Mouse (Mus musculus) lung, embryonic 14.5 days (tissue): ENCODE measurements around the gene Gm20388. TPM values are rescaled to one million over a fixed set of nuclear protein-coding genes. Genes with fewer than 3 reads are reported as not detected.
A peak's percentile ranks its signal among the peaks of the same experiment; 100 is the strongest.
"Not testable (repeated sequence)": the region's sequence is repeated elsewhere in the genome, so short reads cannot be mapped to it uniquely, and the experiment has no call there.

Experiments
- ATAC-seq: fragments of 200-750 bp; cut with Nextera tagmentation; 2 replicates; pipeline ENCODE4 v1.8.0; 2017; ENCODE audit warnings: mild to moderate bottlenecking, moderate TSS enrichment, moderate library complexity; ENCODE audit not compliant: insufficient read depth
- DNase-seq: peaks from one replicate; pipeline ENCODE4 v3.0.0-alpha.2; 2015
- H3K27ac ChIP-seq: fragments of 300-500 bp; sonication (generic); 2 replicates; pipeline ENCODE4 v1.5.1; 2014; ENCODE audit warnings: low read depth, mild to moderate bottlenecking, moderate library complexity
- H3K27me3 ChIP-seq: fragments of 300-500 bp; sonication (generic); 2 replicates; pipeline ENCODE4 v1.6.1; 2014; ENCODE audit warnings: low read length, control low read depth; ENCODE audit not compliant: insufficient read depth
- H3K36me3 ChIP-seq: fragments of 300-500 bp; sonication (generic); 2 replicates; pipeline ENCODE4 v1.6.1; 2014; ENCODE audit warnings: control low read depth; ENCODE audit not compliant: insufficient read depth
- H3K4me1 ChIP-seq: fragments of 300-500 bp; sonication (generic); 2 replicates; pipeline ENCODE4 v1.6.1; 2014; ENCODE audit warnings: antibody characterized with exemption, control low read depth; ENCODE audit not compliant: insufficient read depth
- H3K4me2 ChIP-seq: fragments of 300-500 bp; sonication (generic); 2 replicates; pipeline ENCODE4 v1.6.1; 2014; ENCODE audit warnings: mild to moderate bottlenecking
- H3K4me3 ChIP-seq: fragments of 300-500 bp; sonication (generic); 2 replicates; pipeline ENCODE4 v1.5.1; 2014; ENCODE audit warnings: low read depth, low read length
- H3K9ac ChIP-seq: fragments of 300-500 bp; sonication (generic); 2 replicates; pipeline ENCODE4 v1.6.1; 2014
- H3K9me3 ChIP-seq: fragments of 300-500 bp; sonication (generic); 2 replicates; pipeline ENCODE4 v1.6.1; 2016; ENCODE audit warnings: low read depth, low read length, control low read depth
- CTCF ChIP-seq: IDR thresholded peaks from 2 replicates; pipeline ENCODE4 v1.5.1; 2016; ENCODE audit warnings: antibody characterized with exemption, low read depth
- WGBS: fragments of 180-500 bp; shearing (Covaris S2); extraction: QIAGEN DNeasy Blood & Tissue Kit; methylation state at CpG from one replicate; pipeline ENCODE4 v1.1.7; 2014; 5-methylcytosine and 5-hydroxymethylcytosine counted together
- polyA plus RNA-seq: library from polyadenylated mRNA; unstranded; fragments of >200 nt; fragmentation: Nextera tagmentation; extraction: Ambion mirVana; gene quantifications from 2 replicates; pipeline ENCODE4 v1.2.1, GENCODE M21; 2014

The Gm20388 gene
- polyA plus RNA-seq, 1 experiment from 2014 or later, result not detected

- Histone ChIP-seq H3K36me3 (no peaks in the 10 kb centered on the region), H3K9ac (no peak overlapping the region), H3K4me1 (peaks cover 14% of the 10 kb centered on the region), H3K27me3 (no peaks in the 10 kb centered on the region), H3K4me3 (no peak overlapping the region), H3K9me3 (no peaks in the 10 kb centered on the region), H3K4me2 (no peak overlapping the region), H3K27ac (no peak overlapping the region)
- DNase-seq (no peak), ATAC-seq (no peak)
- no peak for TF ChIP-seq CTCF
- 69% methylated on average over 15 of the region's 15 CpGs for WGBS
Observed at GRCm38 (mm10) chr8:121660602-121661001, 1750.0 kb downstream of the Gm20388 start.

- Histone ChIP-seq H3K36me3 (no peaks in the 10 kb centered on the region), H3K27ac (no peak overlapping the region), H3K9ac (no peak overlapping the region), H3K4me1 (peaks cover 14% of the 10 kb centered on the region), H3K27me3 (no peaks in the 10 kb centered on the region), H3K4me2 (no peak overlapping the region), H3K4me3 (no peak overlapping the region), H3K9me3 (no peaks in the 10 kb centered on the region)
- TF ChIP-seq CTCF, result no peak
- DNase-seq (peak; percentile 57), ATAC-seq (no peak)
- WGBS, result 54% methylated on average over 18 of the region's 18 CpGs
Observed at GRCm38 (mm10) chr8:121661631-121662357, 1751.2 kb downstream of the Gm20388 start.

GRCm38 (mm10) chr8:121663101-121663500, 1752.5 kb downstream of the Gm20388 start:
- Histone ChIP-seq H3K4me3 (no peak overlapping the region), H3K4me2 (no peak overlapping the region), H3K9ac (no peak overlapping the region), H3K27me3 (no peaks in the 10 kb centered on the region), H3K4me1 (peaks cover 14% of the 10 kb centered on the region), H3K36me3 (no peaks in the 10 kb centered on the region), H3K9me3 (no peaks in the 10 kb centered on the region), H3K27ac (no peak overlapping the region)
- DNase-seq (no peak), ATAC-seq (no peak)
- WGBS, result 94% methylated on average over 12 of the region's 12 CpGs
- no peak for TF ChIP-seq CTCF

GRCm38 (mm10) chr8:121665329-121665728, 1754.7 kb downstream of the Gm20388 start:
- peak overlapping the region; percentile 47 for H3K9ac ChIP-seq
- under 1% methylated on average over 16 of the region's 16 CpGs for WGBS
- H3K4me1 ChIP-seq, result peaks cover 14% of the 10 kb centered on the region
- H3K4me2 ChIP-seq, result peak overlapping the region; percentile 56
- DNase-seq, result peak; percentile 93
- H3K4me3 ChIP-seq, result peak overlapping the region; percentile 9; the same call in 1 of the 2 replicates
- ATAC-seq, result peak; percentile 92
- H3K27ac ChIP-seq, result peak overlapping the region; percentile 94
- H3K9me3 ChIP-seq, result no peaks in the 10 kb centered on the region
- H3K27me3 ChIP-seq, result no peaks in the 10 kb centered on the region
- no peak for TF ChIP-seq CTCF
- H3K36me3 ChIP-seq, result no peaks in the 10 kb centered on the region

DNA sequence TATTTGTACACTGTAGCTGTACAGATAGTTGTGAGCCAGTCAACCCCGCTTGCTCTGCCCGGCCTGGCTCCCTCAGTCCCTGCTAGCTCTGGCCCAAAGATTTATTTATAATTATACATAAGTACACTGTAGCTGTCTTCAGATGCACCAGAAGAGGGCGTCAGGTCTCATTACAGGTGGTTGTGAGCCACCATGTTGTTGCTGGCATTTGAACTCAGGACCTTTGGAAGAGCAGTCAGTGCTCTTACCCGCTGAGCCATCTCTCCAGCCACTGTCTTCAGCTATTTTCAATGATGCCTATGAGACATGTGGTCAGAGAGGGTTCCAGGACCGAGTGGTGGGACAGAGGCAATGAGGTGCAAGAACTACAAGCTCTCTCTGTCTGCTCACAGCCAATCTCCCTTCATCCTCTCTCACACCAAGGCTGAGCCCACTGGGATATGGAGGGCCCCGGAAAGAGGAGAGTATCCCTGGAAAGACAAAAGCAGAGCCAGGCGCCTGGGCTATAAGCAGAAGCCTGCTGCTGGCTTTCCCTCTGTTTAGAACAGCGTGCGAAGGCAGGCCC, 1757.4 kb downstream of the Gm20388 start:
- DNase-seq, H3K4me3 ChIP-seq, H3K36me3 ChIP-seq, H3K4me2 ChIP-seq, ATAC-seq, H3K9me3 ChIP-seq, H3K27me3 ChIP-seq, H3K27ac ChIP-seq, H3K9ac ChIP-seq: not testable (repeated sequence)
- H3K4me1 ChIP-seq, result peaks cover 14% of the 10 kb centered on the region
- WGBS, result 63% methylated on average over 9 of the region's 9 CpGs

- DNase-seq (no peak), ATAC-seq (no peak)
- no peak overlapping the region for H3K4me3 ChIP-seq
- H3K36me3 ChIP-seq, result no peaks in the 10 kb centered on the region
- peaks cover 14% of the 10 kb centered on the region for H3K4me1 ChIP-seq
- H3K27me3 ChIP-seq, result no peaks in the 10 kb centered on the region
- TF ChIP-seq CTCF, result no peak
- no peak overlapping the region for H3K9ac ChIP-seq
- no peaks in the 10 kb centered on the region for H3K9me3 ChIP-seq
- 45% methylated on average over 6 of the region's 6 CpGs for WGBS
- H3K4me2 ChIP-seq, result no peak overlapping the region
- no peak overlapping the region for H3K27ac ChIP-seq
Observed at GRCm38 (mm10) chr8:121668553-121668952, 1757.9 kb downstream of the Gm20388 start.

GRCm38 (mm10) chr8:121669208-121669607, 1758.6 kb downstream of the Gm20388 start:
- Histone ChIP-seq H3K9me3 (no peaks in the 10 kb centered on the region), H3K4me1 (peaks cover 11% of the 10 kb centered on the region), H3K27ac (no peak overlapping the region), H3K4me3 (no peak overlapping the region), H3K9ac (no peak overlapping the region), H3K36me3 (no peaks in the 10 kb centered on the region), H3K27me3 (no peaks in the 10 kb centered on the region), H3K4me2 (no peak overlapping the region)
- 16% methylated on average over 8 of the region's 8 CpGs for WGBS
- ATAC-seq (no peak), DNase-seq (peak; percentile 37)
- TF ChIP-seq CTCF, result no peak
